Mouse (Mus musculus): ENCODE results near the gene Wdfy2.
"Not testable (repeated sequence)": the region's sequence is repeated elsewhere in the genome, so short reads cannot be mapped to it uniquely, and the experiment has no call there.

Wdfy2 gene

DNA sequence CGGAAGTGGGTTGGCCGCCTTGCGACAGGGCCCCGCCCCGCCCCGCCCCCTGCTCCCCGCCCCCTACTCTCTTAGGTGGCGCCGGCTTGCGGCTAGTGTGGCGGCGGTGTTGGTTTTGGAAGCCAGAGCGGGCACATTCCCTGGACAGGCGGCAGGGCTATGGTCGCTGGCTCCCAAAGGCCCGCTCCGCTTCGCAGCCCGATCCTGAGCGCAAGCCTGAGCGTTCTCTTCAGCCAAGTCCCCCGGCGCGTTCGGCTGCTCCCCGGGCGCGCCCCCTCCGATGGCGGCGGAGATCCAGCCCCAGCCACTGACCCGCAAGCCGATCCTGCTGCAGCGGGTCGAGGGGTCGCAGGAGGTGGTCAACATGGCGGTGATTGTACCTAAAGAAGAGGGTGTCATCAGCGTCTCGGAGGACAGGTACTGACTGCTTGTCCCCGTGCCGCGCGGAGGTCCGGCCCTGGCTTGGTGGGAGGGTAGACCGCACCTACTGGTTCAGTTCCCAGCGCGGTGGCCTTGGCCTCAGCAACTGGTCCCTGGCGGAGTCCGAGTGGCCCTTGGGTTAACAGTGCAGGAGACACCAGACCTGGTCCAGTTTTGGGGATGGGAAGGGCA lies at the start of gene Wdfy2:
Gene Wdfy2, plus strand, starts transcription at position 38 of the 612 bp plus-strand sequence.
- peak; percentile 63 to 82 for DNase-seq

DNA sequence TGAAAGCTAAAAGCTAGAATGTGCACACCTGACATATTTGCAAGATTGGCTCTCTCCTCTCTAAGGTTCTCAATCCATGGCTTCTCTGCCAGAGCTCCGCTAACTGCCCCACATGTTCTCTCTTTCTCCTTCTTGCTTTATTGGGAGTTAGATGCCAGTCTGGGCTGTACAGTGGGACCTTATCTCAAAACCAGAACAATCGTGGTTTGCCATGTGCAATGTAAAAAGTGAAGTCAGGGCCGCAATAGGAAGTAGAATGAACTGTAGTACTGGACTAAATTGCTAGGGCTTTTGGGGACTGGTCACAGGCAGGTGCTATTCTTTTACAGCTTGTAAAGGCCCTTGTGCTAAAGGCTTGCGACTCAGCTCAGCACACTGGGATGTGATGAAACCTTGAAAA lies 48.2 kb upstream of the Wdfy2 start:
- DNase-seq = no peak

DNA sequence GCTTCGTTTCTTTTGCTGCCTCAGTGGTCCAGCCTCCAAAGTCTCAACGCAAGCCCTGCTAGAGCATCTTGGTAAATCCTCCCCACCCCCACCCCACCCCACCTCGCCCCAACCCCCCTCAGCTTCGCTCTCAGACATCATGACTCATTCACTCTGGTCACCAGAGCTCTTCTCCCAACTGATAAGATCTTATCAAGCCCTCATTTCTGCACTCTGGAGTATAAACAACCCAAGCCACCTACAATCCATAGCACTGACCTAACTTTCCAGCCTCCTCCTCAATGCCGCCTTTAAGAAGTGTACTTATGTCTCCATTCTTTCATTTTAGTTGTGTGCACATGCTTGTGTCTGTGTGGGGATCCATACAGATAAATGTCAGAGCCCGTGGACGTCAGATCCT lies 41.8 kb upstream of the Wdfy2 start:
- DNase-seq = no peak

DNA sequence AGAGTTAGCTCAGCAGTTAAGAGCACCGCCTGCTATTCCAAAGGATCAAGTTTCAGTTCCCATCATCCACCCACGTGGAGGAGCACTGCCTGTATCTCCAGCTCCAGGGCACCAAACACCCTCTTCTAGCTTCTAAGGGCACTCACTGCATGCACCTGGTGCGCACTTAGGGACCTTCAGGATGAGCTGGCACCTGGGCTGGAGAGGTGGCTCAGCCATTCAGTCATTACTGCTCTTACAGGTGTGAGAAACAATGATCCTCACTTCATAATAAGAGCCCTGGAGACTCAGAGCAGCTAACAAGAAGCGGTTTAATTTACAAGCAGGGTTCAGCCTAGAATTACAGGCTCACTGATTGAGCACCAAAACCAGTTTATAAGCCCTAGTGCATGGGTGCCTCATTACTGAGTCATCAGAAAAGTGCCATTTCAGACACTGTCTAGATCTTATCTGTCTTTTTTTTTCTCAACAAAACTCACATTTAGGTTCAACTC lies 38.8 kb upstream of the Wdfy2 start:
- DNase-seq = no peak

DNA sequence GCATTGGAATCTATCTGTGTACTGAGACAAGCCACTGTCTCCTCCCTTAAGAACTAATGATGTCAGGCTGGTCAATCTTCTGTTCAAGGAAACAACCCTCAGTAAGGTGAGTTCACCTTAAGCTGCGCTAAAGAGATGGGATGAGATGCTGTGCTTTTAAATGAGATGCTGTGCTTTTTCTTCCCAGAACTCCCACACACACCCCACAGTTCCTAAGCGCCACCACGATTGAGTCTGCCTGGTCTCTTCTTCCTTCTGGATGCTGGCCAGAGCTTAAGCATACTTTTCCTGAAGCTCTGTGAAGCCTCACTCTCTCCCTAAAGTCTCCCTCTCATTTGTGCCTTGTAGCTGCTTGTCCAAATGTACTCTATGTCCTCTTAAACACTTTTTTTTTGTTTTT lies 36.7 kb upstream of the Wdfy2 start:
- no peak for DNase-seq

DNA sequence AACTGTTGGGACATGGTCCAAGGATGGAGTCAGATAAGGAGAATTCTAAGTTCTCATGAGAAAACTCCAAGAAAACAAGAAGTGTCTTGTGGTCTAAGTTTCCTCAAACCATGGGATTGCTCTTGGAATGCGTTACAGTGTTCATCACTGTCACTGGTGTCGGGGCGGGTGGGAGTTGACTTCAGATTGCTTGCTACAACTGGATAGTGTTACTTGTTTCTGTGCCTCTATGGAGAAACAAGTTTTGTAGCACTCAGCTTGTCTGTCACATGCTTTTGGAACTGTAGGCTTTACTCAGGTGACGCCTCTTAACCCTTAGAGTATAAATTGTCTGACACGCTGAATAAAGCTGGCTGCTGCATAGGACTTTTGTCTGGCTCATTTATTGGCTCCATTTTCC lies 34.3 kb upstream of the Wdfy2 start:
- no peak for DNase-seq

DNA sequence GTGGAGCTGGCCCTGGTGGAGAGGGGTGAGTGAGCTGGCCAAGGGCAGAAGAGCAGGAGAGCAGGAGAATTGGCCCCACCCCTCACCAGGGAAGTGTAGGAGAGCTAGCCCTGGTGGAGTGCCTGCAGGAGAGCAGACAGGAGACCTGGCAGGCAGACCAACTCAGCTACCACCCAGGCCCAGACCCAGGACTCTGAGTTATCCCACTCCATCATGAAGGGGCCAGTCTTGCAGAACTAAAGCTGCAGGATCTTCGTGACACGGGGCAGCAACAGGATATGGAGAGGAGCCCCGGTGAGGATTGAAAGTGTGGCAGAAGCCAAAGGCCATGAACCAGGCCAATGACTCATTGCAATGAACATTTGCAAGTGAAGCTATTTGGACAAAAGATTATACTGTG lies 30.6 kb upstream of the Wdfy2 start:
- no peak for DNase-seq

DNA sequence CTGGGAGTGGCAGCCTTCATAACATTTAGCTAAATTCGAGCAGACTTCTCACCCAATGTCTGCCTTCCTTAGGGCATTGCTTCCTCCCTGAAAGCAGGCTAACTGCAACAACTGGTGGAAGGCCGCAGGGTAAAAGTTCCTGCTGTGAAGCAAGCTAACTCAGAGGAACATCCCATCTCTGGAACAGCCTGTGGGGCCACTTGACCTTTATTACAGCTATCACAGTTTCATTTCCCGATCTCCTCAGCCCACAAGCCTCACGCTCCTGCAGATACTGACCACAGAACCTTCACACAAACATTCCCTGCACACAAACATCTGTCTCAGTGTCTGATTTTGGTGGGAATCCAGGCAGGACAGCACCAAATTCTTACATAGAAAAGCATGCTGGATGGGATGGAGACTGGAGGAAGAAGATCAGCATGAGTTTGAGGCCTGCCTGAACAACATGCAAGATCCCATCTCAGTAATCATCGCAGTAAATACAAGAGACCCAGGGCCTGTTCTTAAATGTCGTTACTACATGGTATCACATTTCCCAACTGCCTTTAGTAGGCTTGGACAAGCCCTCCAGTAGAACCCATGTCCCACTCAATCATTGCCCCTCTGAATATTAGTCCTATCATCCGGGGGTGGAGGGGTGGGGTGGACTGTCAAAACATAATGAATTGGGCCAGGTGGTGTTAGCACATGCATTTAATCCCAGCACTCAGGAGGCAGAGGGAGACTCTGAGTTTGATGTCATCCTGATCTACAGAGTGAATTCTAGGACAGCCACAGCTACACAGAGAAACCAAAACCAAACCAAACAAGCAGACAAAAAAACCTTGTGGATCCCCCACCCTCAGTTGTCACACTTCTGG lies 28.6 kb upstream of the Wdfy2 start:
- DNase-seq = no peak

DNA sequence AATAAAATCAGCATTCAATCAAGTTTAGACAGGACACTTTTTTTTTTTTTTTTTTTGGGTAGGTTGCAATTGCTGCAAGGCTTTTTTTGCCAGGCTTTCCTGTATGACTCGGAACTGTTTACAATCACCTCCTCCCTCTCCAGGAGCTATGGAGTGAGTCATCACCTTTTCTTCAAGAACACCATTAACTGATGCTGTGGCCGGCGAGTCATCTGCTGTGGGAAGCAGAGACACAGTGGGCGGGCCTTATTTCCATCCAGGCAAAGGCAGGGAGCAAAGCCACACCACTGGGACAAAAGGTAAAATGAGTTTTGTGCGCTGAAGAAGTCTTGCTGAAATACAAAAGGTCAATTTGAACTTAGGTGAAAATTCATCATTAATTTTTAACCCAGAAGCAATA lies 24.7 kb upstream of the Wdfy2 start:
- DNase-seq = no peak

DNA sequence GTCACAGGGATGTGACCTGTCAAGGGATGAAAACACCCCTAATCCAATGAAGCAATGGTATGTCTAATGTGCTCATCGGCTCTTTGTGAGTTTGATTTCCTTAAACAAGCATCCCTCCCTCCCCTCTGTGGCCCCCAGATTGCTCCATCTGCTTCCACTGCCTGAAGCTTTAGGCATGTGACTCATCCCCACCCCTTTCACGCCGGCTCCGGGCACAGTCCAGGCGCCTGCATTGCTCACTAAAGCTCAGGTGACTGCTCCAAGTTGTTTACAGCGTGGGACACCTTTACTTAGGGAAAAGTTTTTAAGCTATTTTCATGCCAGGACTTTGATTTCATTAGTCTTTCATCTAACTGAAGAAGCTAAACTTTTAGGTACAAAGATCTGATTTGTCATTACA lies 22.9 kb upstream of the Wdfy2 start:
- DNase-seq = peak; percentile 14 to 54

DNA sequence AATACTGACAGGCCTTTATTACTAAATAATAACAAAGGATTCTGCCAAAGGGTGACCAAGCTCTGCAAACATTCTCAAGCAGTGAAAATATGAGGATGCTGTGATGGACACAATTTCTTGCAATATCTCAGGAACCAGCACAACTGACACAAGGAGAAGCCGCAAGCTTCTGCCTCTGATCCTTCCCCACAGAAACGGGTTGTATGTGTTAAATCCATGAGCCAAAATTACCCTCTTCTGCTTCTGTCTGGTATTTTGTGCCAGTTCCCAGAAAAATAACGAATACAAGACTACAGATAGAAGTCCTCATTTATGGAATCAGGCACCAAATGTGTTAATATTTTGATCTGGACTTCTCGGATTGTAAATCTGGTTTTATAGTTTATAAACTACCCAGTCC lies 20.7 kb upstream of the Wdfy2 start:
- DNase-seq = no peak

DNA sequence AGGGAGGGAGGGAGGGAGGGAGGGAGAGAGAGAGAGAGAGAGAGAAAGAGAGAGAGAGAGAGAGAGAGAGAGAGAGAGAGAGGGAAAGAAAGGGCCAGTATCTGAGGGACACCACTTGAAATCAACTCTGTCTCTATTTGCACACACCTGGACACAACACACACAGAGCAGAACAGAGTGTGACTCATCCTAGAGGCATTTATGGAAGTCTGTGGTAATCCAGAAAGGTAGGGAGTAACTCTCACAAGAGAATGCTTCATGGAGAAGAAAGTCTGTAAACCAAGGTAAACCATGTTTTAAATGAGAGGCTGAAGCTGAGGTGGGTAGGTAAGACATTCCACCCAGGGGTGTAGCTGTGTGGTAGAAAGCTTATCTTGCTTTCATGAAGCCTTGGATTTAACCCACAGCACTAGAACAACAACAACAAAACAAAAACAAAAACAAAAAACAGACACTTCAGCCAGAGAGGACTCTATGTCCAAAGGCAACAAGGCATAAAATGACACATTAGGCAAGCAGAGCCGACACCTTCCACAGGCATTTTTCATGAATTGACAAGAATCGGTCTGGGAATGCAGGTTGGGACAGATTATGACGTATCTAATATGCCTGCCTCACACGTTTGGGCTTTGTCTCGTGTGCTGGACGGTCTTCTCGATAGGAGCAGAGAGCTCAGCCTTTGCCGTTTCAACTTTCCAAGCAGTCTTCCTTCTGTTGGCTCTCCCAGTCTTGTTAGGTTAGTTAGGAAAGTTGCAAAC lies 11.7 kb upstream of the Wdfy2 start:
- no peak for DNase-seq

DNA sequence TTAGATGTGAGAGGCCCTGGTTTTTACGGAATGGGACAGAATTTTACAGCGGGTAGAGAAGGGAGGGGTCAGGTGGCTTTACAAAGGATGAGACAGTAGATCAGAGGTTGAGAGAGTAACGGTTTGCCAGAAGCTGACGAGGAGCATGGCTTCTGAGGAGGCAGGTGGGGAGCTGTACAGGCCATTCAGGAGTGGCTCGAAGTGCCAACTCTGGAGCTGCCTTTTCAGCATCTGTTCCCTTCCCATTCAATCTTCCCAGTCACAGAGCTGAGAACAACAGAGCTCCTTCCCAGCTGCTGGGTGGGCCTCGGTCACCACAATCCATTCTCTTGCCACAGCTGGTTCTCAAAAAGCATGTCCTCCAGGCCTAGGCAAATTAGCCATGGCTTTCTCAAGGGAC lies 8.2 kb upstream of the Wdfy2 start:
- no peak for DNase-seq

DNA sequence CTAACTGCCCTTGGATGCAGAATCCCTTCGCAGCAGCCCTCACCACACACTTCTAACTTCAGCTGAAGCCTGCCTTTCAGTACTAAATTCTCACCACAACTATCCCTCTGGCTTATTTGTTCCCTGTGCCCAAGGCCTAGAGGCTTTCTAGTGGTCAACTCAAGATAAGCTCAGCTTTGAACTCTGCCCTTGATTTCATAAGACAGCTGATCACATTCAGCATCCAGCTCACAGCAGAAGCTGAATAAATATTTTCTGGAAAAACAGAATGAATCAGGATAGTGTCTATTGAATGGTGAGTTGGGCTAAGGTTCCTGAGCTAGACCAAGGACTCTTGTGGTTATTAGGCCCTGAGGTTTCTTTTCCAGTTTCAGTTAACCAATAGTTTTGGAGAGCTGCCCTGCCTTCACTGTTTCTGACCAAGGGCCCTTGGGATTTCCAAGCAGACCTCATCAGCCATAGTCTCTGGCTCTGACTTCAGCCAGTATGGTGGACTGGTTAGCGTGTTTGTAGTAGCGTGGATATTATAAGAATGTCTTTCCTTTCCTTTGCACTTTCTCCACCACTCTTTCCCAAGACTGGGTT lies 5.7 kb upstream of the Wdfy2 start:
- DNase-seq = no peak

DNA sequence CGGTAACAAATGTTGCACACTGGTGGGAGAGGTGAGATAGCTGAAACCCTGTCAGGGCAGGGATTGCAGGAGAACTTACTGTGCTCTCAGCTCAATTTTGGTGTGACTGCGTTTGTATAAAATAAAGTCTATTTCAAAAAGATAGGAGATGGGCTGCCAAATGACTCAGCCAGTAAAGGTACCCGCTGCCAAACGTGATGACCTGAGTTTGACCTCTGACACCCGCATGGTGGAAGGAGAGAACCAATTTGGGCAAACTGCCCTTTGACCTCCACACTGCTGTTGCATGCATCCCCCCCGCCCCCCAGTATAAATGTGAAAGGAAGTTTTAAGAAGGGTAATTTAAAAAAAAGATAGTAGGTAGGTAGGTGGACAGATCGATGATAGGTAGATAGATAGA lies 4.4 kb upstream of the Wdfy2 start:
- DNase-seq = no peak

DNA sequence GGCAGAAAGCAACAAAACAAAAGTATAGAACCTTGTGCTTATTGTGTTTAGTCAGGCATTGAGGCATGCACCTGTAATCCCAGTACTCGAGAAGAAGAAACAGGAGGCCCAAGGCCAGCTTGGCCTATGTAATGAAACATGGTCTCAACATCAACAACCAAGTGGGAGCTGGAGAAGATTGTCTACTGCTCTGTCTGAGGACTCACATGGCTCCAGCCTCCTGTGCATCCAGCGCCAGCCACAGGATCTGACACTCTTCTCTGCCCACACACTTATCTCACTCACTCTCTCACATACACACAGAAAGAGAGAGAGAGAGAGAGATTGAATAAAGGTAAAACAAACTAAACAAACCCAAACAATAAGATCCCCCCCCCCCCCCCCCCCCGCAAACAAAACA lies 3.9 kb upstream of the Wdfy2 start:
- no peak for DNase-seq

DNA sequence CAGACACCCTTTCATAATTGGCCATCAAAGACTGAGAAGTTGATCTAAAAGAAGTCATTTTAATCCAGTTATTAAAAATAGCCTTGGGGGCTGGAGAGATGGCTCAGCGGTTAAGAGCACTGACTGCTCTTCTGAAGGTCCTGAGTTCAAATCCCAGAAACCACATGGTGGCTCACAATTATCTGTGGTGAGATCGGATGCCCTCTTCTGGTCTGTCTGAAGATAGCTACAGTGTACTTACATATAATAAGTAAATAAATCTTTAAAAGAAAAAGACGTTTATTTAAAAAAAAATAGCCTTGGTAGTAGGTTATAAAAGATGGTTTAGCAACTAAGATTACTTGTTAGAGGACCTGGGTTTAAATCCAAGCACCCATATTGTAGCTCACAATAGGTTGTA lies 1.7 kb upstream of the Wdfy2 start:
- DNase-seq = not testable (repeated sequence)

DNA sequence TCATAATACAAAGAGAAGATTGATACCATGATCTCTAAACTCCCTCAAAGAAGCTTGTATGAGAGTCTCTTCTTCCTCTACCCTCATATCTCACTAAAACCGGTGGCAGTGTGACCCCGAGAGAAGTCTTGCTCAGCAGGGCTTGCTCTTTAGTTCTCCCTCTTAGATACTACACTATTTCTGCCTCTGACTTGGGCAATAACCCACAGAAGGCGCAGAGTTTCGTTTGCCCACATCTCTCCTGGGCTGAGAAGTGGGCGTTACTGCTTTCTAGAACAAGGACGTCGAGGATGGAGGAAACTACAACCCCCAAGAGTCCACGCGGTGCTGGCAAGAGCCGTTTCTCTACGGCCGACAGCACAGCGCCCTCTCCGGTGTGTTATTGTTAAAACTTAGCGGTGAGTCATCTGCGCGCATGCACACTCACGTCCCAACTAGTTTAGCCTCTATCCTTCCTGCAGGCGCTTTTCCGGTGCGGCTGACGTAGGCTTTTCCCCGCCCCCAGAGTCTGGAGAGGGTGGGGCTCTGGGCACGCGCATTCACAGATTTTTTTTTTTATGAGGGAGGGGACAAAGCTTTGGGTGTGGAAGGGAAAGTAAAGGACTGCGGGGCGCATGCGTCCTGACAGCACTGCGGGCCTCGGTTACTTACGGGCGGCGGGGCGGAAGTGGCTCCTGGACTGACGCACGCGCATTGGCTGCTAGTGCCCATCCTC lies 395 bp upstream of the Wdfy2 start:
- DNase-seq = peak; percentile 98 to 99

DNA sequence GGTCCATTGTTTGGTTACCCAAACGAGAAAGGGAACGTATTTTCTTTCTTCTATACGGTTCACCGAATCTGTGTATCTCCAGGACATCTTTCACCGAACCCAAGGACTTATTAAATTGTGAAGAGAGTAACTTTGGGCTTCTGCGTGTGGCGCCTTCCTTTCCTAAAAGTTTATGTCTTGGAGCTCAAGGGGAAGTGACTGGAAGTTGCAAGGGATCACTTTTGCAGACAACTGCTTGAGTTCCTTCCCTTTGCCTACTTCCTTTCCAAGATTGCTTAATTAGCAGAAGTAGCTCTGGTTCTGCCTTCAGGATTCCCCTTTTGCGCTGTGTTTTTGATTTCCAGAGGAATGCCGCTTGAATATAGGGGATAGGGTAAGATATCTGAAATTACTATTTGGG lies 858 bp downstream of the Wdfy2 start:
- DNase-seq = peak in 1 of 2 experiments; percentile 9

DNA sequence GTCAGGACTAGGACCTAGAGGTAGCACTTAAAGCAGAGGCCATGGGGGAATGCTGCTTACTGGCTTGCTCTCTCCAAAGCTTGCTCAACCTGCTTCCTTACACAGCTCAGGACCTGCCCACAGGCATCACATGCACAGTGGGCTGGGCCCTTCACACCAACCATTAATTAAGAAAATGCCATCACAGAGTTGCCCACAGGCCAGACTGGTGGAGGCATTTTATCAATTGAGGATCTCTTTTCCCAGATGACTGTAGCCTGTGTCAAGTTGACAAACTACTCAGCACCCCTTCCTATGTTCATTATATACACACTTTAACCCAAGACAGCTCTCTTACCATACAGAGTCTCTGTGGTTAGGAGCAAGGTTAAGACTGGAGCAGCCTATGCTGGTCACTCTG lies 4.2 kb downstream of the Wdfy2 start:
- no peak for DNase-seq

DNA sequence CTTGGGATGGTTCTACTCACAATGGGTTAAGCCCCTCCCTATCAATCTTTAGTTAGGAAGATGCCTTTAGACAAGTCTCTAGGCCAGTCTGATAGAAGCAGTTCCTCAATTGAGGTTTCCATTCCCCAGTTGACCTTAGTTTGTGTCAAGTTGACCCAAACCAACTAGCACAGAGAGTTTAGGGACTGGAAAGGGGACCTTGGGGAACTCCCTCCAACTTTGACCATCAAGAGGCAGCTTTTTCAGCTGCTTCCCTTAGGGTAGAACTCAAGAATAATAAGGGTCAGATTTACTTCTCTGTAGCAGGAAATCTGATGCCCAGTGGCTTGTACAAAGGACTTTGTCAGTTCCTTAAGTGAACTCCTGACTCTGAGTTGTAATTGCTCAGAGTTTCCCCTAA lies 5.0 kb downstream of the Wdfy2 start:
- DNase-seq = no peak

DNA sequence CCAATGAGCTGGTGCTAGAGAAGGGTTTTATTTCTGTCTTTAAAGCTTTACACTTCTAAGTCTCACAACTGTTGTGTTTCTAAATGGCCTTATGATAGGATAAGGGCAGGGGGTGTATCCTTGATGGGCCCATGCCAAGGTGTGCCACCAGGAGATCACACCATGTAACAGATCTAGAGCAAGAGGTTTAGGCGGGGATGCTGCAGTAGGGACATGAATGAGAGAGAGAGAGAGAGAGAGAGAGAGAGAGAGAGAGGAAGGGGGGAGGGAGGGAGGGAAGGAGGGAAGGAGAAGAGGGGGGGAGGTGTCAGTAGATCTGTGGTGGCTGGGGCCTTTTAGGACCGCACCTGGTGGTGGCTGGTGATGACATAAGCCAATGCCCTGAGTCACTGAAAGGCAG lies 5.5 kb downstream of the Wdfy2 start:
- no peak for DNase-seq

DNA sequence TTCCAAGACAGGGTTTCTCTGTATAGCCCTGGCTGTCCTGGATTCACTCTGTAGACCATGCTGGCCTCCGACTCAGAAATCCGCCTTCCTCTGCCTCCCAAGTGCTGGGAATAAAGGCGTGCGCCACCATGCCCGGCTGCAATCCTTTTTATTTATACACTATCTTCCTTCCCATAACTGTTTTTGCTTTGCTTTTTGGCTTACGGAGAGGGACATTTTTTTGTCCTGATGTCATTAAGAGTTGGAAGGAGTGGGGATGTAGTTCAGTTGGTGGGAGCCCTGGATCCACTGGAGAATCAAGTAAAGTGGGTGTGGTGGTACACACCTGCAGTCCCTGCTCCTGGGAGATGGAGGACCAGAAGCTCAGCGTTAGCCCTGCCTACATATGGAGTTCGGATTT lies 6.7 kb downstream of the Wdfy2 start:
- no peak for DNase-seq
